Mouse (Mus musculus) WW6 (cell line): ENCODE measurements around the gene Galnt4.
"Not testable (repeated sequence)": the region's sequence is repeated elsewhere in the genome, so short reads cannot be mapped to it uniquely, and the experiment has no call there.

Experiments used
- DNase-seq: peaks from one replicate; pipeline ENCODE4 v3.0.0-alpha.2; 2013; ENCODE audit warnings: low read depth, low spot score

The Galnt4 gene

GRCm38 (mm10) chr10:99156808-99157207 lies 48.8 kb downstream of the Galnt4 start:
- DNase-seq, result no peak

DNA sequence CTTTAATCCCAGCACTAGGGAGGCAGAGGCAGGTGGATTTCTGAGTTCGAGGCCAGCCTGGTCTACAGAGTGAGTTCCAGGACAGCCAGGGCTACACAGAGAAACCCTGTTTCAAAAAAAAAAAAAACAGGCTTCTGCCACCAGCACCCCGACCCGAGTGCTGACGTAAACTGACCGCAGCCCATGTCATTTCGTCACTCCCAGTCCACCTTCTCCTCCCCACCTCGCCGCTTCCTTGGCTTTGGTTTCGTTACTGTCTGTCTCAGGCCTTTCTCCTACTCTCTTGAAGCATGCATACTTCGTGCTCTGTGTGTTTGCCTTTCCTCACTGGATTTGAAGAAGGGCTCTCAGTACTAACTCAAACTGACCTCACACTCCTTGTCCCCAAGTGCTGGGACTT lies 49.7 kb downstream of the Galnt4 start:
- not testable (repeated sequence) for DNase-seq

GRCm38 (mm10) chr10:99161987-99162582 lies 54.1 kb downstream of the Galnt4 start:
- DNase-seq, result no peak
